Mouse (Mus musculus) cerebellum, postnatal 14 days (tissue): Measurements from ENCODE around the gene Prl3b1.

Source experiments
- DNase-seq, 2 experiments: peaks; one replicate each; pipeline ENCODE4 v3.0.0; 2021; ENCODE audit warnings: mixed read lengths in 2 of 2

Gene Prl3b1

DNA sequence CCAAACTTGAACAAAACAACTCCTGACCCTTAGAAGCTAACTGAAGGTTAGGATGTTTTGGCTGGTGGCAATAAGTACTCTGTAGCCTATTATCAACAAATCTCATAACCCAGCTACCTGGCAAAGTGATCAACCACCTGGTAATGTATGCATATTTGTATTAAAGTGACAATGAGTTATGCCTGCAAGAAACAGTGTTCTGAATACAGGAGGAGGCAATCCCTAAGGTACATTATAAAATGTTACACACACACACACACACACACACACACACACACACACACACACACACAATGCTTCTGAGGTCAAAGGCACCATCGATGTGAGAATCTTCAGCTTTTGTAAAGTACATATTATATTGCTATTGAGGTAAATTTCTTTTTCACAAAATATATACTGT is at the start of gene Prl3b1:
Gene Prl3b1, plus strand, starts transcription at position 301 of the 400 bp plus-strand sequence.
- no peak for DNase-seq

DNA sequence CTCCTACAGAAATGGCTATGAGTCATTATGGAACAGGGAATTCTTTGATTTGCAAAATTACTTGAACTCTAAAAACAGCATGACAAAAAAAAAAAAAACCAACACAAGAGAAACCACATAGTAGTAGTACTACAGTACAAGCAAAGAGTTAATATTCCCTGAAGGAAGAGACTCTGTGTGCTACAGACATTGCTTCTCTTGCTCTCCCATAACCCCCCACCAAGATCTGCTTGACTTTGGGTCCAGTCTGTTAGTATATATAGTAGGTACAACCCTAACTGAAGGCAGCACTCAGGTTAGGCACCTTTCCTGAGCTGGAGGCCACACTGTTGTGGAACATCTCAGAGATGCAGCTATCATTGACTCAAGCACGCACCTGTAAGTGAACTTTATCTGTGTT is 45.3 kb upstream of the Prl3b1 start, which contains the start of gene Prl3c1:
Gene Prl3c1, plus strand, starts transcription at position 301 of the 400 bp plus-strand sequence.
- no peak for DNase-seq

DNA sequence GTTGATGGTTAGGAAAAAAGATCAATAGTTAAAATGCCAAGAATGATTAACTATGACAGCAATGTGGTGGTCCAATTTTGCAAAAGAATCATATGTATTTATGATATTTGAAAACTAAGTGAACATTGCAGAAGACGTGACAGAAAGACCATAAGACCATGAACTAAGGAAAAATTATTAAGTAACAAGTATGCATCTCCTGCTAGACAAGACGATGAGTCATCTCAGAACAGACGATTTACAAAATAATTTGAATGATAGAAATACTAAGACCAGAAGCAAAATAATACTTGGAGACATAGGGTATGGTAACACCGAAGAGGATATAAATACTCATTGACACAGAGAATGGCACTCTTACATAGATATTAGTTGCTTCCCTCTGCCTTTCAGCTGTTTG is 17.5 kb downstream of the Prl3b1 start, which contains the start of gene Prl3a1:
Gene Prl3a1, plus strand, starts transcription at position 301 of the 400 bp plus-strand sequence.
- no peak for DNase-seq
